Mouse (Mus musculus): ENCODE measurements around the gene Rxrg. TPM values are rescaled to one million over a fixed set of nuclear protein-coding genes. Genes with fewer than 3 reads are reported as not detected.
A peak's percentile ranks its signal among the peaks of the same experiment; 100 is the strongest.

Gene Rxrg
- 40.5 and 61.1 TPM in 2 replicates for polyA plus RNA-seq (2015; fragmentation: Nextera tagmentation; extraction: Ambion mirVana)

GRCm38 (mm10) chr1:167598255-167599081, at the start of gene Rxrg:
Gene Rxrg (plus strand): TSS chr1:167598384.
- peak within 1 kb of the TSS; percentile 87 for H3K4me2 ChIP-seq (ENCODE audit: low read length)
- H3K9ac ChIP-seq (replicated peaks; ENCODE audit: low read depth, low read length) = peak within 1 kb of the TSS; percentile 56
- H3K27me3 ChIP-seq (replicated peaks; ENCODE audit: control insufficient read depth, insufficient read depth, low read length) = peaks cover 7% of the 10 kb centered on the region; the same call in 1 of the 2 replicates
- H3K4me1 ChIP-seq (replicated peaks; ENCODE audit: control insufficient read depth, insufficient read depth, low read length) = peaks cover 14% of the 10 kb centered on the region
- peak within 1 kb of the TSS; percentile 53 for H3K27ac ChIP-seq (ENCODE audit: low read length)
- WGBS = under 1% methylated on average over 40 of the region's 40 CpGs
- peak; percentile 87 for ATAC-seq
- H3K36me3 ChIP-seq (ENCODE audit: control insufficient read depth, insufficient read depth) = no peaks in the 10 kb centered on the region
- H3K9me3 ChIP-seq (ENCODE audit: control insufficient read depth, low read length) = no peaks in the 10 kb centered on the region
- H3K4me3 ChIP-seq (replicated peaks; ENCODE audit: low read length) = peak within 1 kb of the TSS; percentile 51

DNA sequence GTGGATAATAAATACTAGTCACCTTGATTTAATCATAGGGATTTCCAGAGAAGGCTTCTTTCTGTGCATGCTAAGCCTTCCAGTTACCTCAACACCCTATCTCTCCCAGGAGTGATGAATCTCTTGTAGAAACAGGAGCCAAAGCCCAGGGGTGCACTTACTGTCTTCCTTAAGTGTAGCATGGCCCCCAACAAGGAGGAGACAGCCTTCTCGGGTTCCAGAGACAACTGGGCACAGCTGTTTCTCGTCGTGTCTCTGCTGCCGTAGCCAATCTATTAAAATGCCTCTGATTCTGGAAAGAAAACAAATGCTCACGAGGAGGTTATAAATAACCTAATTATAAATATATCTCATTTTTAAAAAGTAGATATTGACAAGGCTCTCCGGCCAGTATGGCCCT, 48.9 kb upstream of the Rxrg start:
- Histone ChIP-seq H3K36me3 (ENCODE audit: control insufficient read depth, insufficient read depth) (no peaks in the 10 kb centered on the region), H3K4me2 (ENCODE audit: low read length) (no peak overlapping the region), H3K9me3 (ENCODE audit: control insufficient read depth, low read length) (no peaks in the 10 kb centered on the region), H3K9ac (replicated peaks; ENCODE audit: low read depth, low read length) (no peak overlapping the region), H3K4me1 (replicated peaks; ENCODE audit: control insufficient read depth, insufficient read depth, low read length) (0 out of 2 replicates have a peak, but pooled peaks cover 4% of the 10 kb centered on the region), H3K4me3 (replicated peaks; ENCODE audit: low read length) (no peak overlapping the region), H3K27me3 (replicated peaks; ENCODE audit: control insufficient read depth, insufficient read depth, low read length) (no peaks in the 10 kb centered on the region), H3K27ac (ENCODE audit: low read length) (no peak overlapping the region)
- 86% methylated on average over 6 of the region's 6 CpGs for WGBS
- ATAC-seq = no peak

GRCm38 (mm10) chr1:167551601-167552000, 46.6 kb upstream of the Rxrg start:
- 0 out of 2 replicates have a peak, but pooled peaks have one; percentile 45 for ATAC-seq
- Histone ChIP-seq H3K27me3 (replicated peaks; ENCODE audit: control insufficient read depth, insufficient read depth, low read length) (no peaks in the 10 kb centered on the region), H3K9ac (replicated peaks; ENCODE audit: low read depth, low read length) (no peak overlapping the region), H3K9me3 (ENCODE audit: control insufficient read depth, low read length) (no peaks in the 10 kb centered on the region), H3K4me2 (ENCODE audit: low read length) (no peak overlapping the region), H3K4me3 (replicated peaks; ENCODE audit: low read length) (no peak overlapping the region), H3K27ac (ENCODE audit: low read length) (no peak overlapping the region), H3K4me1 (replicated peaks; ENCODE audit: control insufficient read depth, insufficient read depth, low read length) (0 out of 2 replicates have a peak, but pooled peaks cover 4% of the 10 kb centered on the region), H3K36me3 (ENCODE audit: control insufficient read depth, insufficient read depth) (no peaks in the 10 kb centered on the region)
- WGBS = 46% methylated on average over 5 of the region's 5 CpGs

- Histone ChIP-seq H3K27me3 (replicated peaks; ENCODE audit: control insufficient read depth, insufficient read depth, low read length) (no peaks in the 10 kb centered on the region), H3K36me3 (ENCODE audit: control insufficient read depth, insufficient read depth) (no peaks in the 10 kb centered on the region), H3K9me3 (ENCODE audit: control insufficient read depth, low read length) (no peaks in the 10 kb centered on the region), H3K4me2 (ENCODE audit: low read length) (no peak overlapping the region), H3K9ac (replicated peaks; ENCODE audit: low read depth, low read length) (no peak overlapping the region), H3K27ac (ENCODE audit: low read length) (no peak overlapping the region), H3K4me3 (replicated peaks; ENCODE audit: low read length) (no peak overlapping the region), H3K4me1 (replicated peaks; ENCODE audit: control insufficient read depth, insufficient read depth, low read length) (0 out of 2 replicates have a peak, but pooled peaks cover 4% of the 10 kb centered on the region)
- WGBS = 65% methylated on average over 6 of the region's 6 CpGs
- no peak for ATAC-seq
These were observed 44.1 kb upstream of the Rxrg start for GRCm38 (mm10) chr1:167553959-167554526.

GRCm38 (mm10) chr1:167566571-167566970, 31.6 kb upstream of the Rxrg start:
- Histone ChIP-seq H3K9me3 (ENCODE audit: control insufficient read depth, low read length) (no peaks in the 10 kb centered on the region), H3K27me3 (replicated peaks; ENCODE audit: control insufficient read depth, insufficient read depth, low read length) (no peaks in the 10 kb centered on the region), H3K27ac (ENCODE audit: low read length) (no peak overlapping the region), H3K9ac (replicated peaks; ENCODE audit: low read depth, low read length) (no peak overlapping the region), H3K4me2 (ENCODE audit: low read length) (no peak overlapping the region), H3K36me3 (ENCODE audit: control insufficient read depth, insufficient read depth) (no peaks in the 10 kb centered on the region), H3K4me3 (replicated peaks; ENCODE audit: low read length) (no peak overlapping the region), H3K4me1 (replicated peaks; ENCODE audit: control insufficient read depth, insufficient read depth, low read length) (no peaks in the 10 kb centered on the region)
- 74% methylated on average over 2 of the region's 2 CpGs for WGBS
- ATAC-seq = no peak

DNA sequence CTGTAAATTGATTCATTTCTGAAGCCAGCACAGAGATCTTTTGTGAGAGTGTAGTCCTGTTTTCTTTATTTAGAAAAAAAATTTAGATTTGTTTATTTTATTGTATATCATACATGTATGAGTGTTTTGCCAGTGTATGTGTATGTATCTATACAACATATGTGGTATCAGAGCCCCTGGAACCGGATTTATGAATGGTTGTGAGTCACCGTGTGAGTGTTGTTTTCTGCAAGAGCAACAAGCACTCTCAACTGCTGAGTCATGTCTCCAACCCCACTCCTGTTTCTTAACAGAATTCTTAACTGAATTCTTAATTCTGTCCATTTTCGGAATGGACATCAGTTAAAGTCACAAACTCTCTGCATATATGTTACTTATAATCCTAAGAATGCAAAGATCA, 19.1 kb upstream of the Rxrg start:
- H3K27ac ChIP-seq (ENCODE audit: low read length) = no peak overlapping the region
- H3K4me3 ChIP-seq (replicated peaks; ENCODE audit: low read length) = no peak overlapping the region
- no peak for ATAC-seq
- peaks cover 6% of the 10 kb centered on the region for H3K4me1 ChIP-seq (replicated peaks; ENCODE audit: control insufficient read depth, insufficient read depth, low read length)
- H3K9me3 ChIP-seq (ENCODE audit: control insufficient read depth, low read length) = no peaks in the 10 kb centered on the region
- no peaks in the 10 kb centered on the region for H3K36me3 ChIP-seq (ENCODE audit: control insufficient read depth, insufficient read depth)
- 79% methylated on average over 3 of the region's 3 CpGs for WGBS
- H3K27me3 ChIP-seq (replicated peaks; ENCODE audit: control insufficient read depth, insufficient read depth, low read length) = no peaks in the 10 kb centered on the region
- no peak overlapping the region for H3K4me2 ChIP-seq (ENCODE audit: low read length)
- H3K9ac ChIP-seq (replicated peaks; ENCODE audit: low read depth, low read length) = no peak overlapping the region

- H3K9ac ChIP-seq (replicated peaks; ENCODE audit: low read depth, low read length) = no peak overlapping the region
- no peaks in the 10 kb centered on the region for H3K9me3 ChIP-seq (ENCODE audit: control insufficient read depth, low read length)
- H3K27me3 ChIP-seq (replicated peaks; ENCODE audit: control insufficient read depth, insufficient read depth, low read length) = no peaks in the 10 kb centered on the region
- ATAC-seq = no peak
- WGBS = 68% methylated on average over 6 of the region's 6 CpGs
- no peak overlapping the region for H3K4me2 ChIP-seq (ENCODE audit: low read length)
- H3K4me3 ChIP-seq (replicated peaks; ENCODE audit: low read length) = no peak overlapping the region
- peaks cover 6% of the 10 kb centered on the region for H3K4me1 ChIP-seq (replicated peaks; ENCODE audit: control insufficient read depth, insufficient read depth, low read length)
- H3K27ac ChIP-seq (ENCODE audit: low read length) = no peak overlapping the region
- no peaks in the 10 kb centered on the region for H3K36me3 ChIP-seq (ENCODE audit: control insufficient read depth, insufficient read depth)
These were observed 15.0 kb upstream of the Rxrg start for GRCm38 (mm10) chr1:167583195-167583594.

- no peak overlapping the region for H3K4me3 ChIP-seq (replicated peaks; ENCODE audit: low read length)
- H3K27me3 ChIP-seq (replicated peaks; ENCODE audit: control insufficient read depth, insufficient read depth, low read length) = no peaks in the 10 kb centered on the region
- H3K4me1 ChIP-seq (replicated peaks; ENCODE audit: control insufficient read depth, insufficient read depth, low read length) = peaks cover 6% of the 10 kb centered on the region
- 10% methylated on average over 12 of the region's 12 CpGs for WGBS
- no peak overlapping the region for H3K27ac ChIP-seq (ENCODE audit: low read length)
- ATAC-seq = peak; percentile 91
- H3K9ac ChIP-seq (replicated peaks; ENCODE audit: low read depth, low read length) = no peak overlapping the region
- no peaks in the 10 kb centered on the region for H3K9me3 ChIP-seq (ENCODE audit: control insufficient read depth, low read length)
- H3K36me3 ChIP-seq (ENCODE audit: control insufficient read depth, insufficient read depth) = no peaks in the 10 kb centered on the region
- H3K4me2 ChIP-seq (ENCODE audit: low read length) = peak overlapping the region; percentile 38
These were observed 14.3 kb upstream of the Rxrg start for GRCm38 (mm10) chr1:167583888-167584287.

DNA sequence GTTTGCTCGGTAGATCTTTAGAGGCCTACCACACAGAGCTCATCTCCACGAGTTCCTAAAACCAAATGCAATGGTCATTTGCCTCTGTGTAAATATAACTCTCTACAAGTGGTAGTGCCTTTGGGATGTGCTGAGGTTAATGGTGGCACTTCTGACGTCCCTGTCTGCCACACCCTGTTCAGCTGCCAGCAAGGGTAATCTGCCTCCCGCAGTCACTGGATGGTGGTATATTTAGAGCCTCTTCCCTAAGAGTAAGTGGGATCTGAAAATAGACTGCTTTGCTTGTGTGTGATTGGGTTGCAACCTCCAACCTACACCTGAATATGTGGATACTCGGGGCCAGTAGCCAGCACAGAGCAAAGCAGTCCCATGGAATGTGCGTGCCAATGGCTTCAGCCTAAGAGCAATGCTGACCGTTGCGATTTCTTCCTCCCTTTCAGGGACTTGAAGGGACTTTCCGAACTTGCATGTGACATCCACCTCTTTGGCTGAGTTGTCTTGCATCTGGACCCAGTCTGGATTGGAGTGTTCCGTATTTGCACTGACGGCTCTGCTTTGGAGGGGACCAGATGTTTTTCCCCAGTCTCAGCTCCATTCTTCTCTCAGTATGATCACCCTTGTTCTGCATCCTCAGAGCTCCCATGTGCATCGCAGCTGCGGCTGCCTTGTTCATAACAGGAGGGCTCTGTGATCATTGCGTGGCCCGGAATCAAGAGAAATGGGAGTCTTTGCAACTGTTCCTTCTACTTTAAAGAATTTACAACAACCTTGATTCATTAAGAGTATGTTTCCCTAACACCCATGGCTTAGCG, 9.2 kb upstream of the Rxrg start:
- Histone ChIP-seq H3K9me3 (ENCODE audit: control insufficient read depth, low read length) (no peaks in the 10 kb centered on the region), H3K36me3 (ENCODE audit: control insufficient read depth, insufficient read depth) (no peaks in the 10 kb centered on the region), H3K27me3 (replicated peaks; ENCODE audit: control insufficient read depth, insufficient read depth, low read length) (no peaks in the 10 kb centered on the region), H3K27ac (ENCODE audit: low read length) (no peak overlapping the region), H3K4me3 (replicated peaks; ENCODE audit: low read length) (no peak overlapping the region), H3K9ac (replicated peaks; ENCODE audit: low read depth, low read length) (no peak overlapping the region), H3K4me2 (ENCODE audit: low read length) (no peak overlapping the region), H3K4me1 (replicated peaks; ENCODE audit: control insufficient read depth, insufficient read depth, low read length) (peaks cover 2% of the 10 kb centered on the region)
- no peak for ATAC-seq
- 91% methylated on average over 16 of the region's 16 CpGs for WGBS
